Comparison of ENCODE assay signal across 8 mouse cellular contexts in the genomic region with DNA sequence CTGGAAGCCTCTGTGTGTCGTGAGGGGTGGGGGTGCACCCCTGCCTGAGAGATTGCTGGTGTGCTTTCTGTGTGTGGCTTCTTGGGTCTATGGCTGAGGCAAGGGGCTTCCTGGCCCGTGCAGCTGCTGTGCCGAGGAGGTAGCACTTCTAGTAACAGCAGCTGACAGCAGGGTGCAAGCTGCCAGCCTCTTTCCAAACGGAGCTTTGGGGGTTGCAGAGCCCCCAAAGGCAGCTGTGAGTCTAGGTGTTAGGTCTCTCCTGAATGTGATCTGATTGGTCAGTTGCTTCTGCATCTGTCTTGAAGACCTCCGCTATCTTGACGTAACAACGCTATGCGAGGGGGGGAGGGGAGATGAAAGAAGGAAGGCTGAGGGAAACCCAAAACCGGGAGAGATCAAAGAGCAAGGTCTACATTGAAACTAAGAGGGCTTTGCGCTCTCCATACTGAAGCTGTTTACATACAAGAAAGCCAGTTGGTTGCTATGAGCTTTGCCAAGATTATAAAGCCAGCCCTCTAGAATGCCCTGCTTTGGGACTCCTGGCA. TPM values are rescaled to one million over a fixed set of nuclear protein-coding genes. Genes with fewer than 3 reads are reported as not detected.
DNase-seq lines count a peak whose midpoint lies in the region; ATAC-seq and TF ChIP-seq lines count a peak whose summit lies in the region.

No protein-coding gene starts in this region.

- H3K9ac ChIP-seq in kidney, embryonic 15.5 days, result 0 out of 2 replicates have a peak overlapping the region, but pooled peaks have one; percentile 24
- H3K9ac ChIP-seq in intestine, postnatal 0 days (ENCODE audit: low read depth, low read length), result peak overlapping the region; percentile 23; the same call in 1 of the 2 replicates
- no peak overlapping the region for H3K9ac ChIP-seq in neural tube, embryonic 14.5 days (replicated peaks; ENCODE audit: low read depth, low read length)

- peak overlapping the region; percentile 70 for H3K27ac ChIP-seq in kidney, embryonic 15.5 days
- H3K27ac ChIP-seq in intestine, postnatal 0 days (ENCODE audit: low read depth, low read length), result peak overlapping the region; percentile 68
- no peak overlapping the region for H3K27ac ChIP-seq in neural tube, embryonic 14.5 days (ENCODE audit: low read depth, low read length)

- DNase-seq in kidney, adult 9 months, result no peak
- DNase-seq in embryo, embryonic 10.5 days (ENCODE audit: low spot score), result peak; percentile 73
- no peak for DNase-seq in adrenal gland, postnatal 14 days
- DNase-seq in adrenal gland, adult 18-20 months (ENCODE audit: low spot score in 2 of 2), result no peak
- DNase-seq in ovary, postnatal 14 days (ENCODE audit: low spot score), result no peak

- peak overlapping the region; percentile 44 for H3K4me2 ChIP-seq in kidney, embryonic 15.5 days
- peak overlapping the region; percentile 81 for H3K4me2 ChIP-seq in intestine, postnatal 0 days (replicated peaks; ENCODE audit: low read depth)
- H3K4me2 ChIP-seq in neural tube, embryonic 14.5 days (ENCODE audit: low read depth, low read length), result peak overlapping the region; percentile 29; the same call in 1 of the 2 replicates

- 8% methylated on average over 10 of the region's 10 CpGs for WGBS in kidney, embryonic 15.5 days
- WGBS in intestine, postnatal 0 days, result 13% methylated on average over 10 of the region's 10 CpGs
- WGBS in neural tube, embryonic 14.5 days, result 9% methylated on average over 10 of the region's 10 CpGs

- ATAC-seq in kidney, embryonic 15.5 days (replicated peaks; ENCODE audit: low FRiP score), result peak; percentile 3; the same call in 1 of the 2 replicates
- no peak for ATAC-seq in intestine, postnatal 0 days
- no peak for ATAC-seq in neural tube, embryonic 14.5 days (ENCODE audit: low read depth)

- H3K4me1 ChIP-seq in kidney, embryonic 15.5 days, result peaks cover 75% of the 10 kb centered on the region
- H3K4me1 ChIP-seq in intestine, postnatal 0 days (replicated peaks; ENCODE audit: control insufficient read depth, insufficient read depth, low read length), result peaks cover 17% of the 10 kb centered on the region
- peaks cover 6% of the 10 kb centered on the region; the same call in 1 of the 2 replicates for H3K4me1 ChIP-seq in neural tube, embryonic 14.5 days (ENCODE audit: control insufficient read depth, insufficient read depth, low read length)

- no peaks in the 10 kb centered on the region for H3K27me3 ChIP-seq in kidney, embryonic 15.5 days
- no peaks in the 10 kb centered on the region for H3K27me3 ChIP-seq in intestine, postnatal 0 days (replicated peaks; ENCODE audit: control insufficient read depth, insufficient read depth, low read length)
- H3K27me3 ChIP-seq in neural tube, embryonic 14.5 days (ENCODE audit: control insufficient read depth, insufficient read depth, low read length), result no peaks in the 10 kb centered on the region

- peak overlapping the region; percentile 10; the same call in 1 of the 2 replicates for H3K4me3 ChIP-seq in kidney, embryonic 15.5 days (replicated peaks)
- no peak overlapping the region for H3K4me3 ChIP-seq in intestine, postnatal 0 days (ENCODE audit: low read depth, low read length)
- no peak overlapping the region for H3K4me3 ChIP-seq in neural tube, embryonic 14.5 days (ENCODE audit: low read depth, low read length)

- no peaks in the 10 kb centered on the region for H3K9me3 ChIP-seq in kidney, embryonic 15.5 days (replicated peaks)
- H3K9me3 ChIP-seq in intestine, postnatal 0 days (ENCODE audit: control insufficient read depth), result no peaks in the 10 kb centered on the region
- H3K9me3 ChIP-seq in neural tube, embryonic 14.5 days (ENCODE audit: control insufficient read depth, low read length), result no peaks in the 10 kb centered on the region

- peaks cover 34% of the 10 kb centered on the region for H3K36me3 ChIP-seq in kidney, embryonic 15.5 days
- peaks cover 41% of the 10 kb centered on the region for H3K36me3 ChIP-seq in intestine, postnatal 0 days (ENCODE audit: control insufficient read depth, insufficient read depth)
- 0 out of 2 replicates have a peak, but pooled peaks cover 2% of the 10 kb centered on the region for H3K36me3 ChIP-seq in neural tube, embryonic 14.5 days (ENCODE audit: control insufficient read depth, insufficient read depth, low read length)

- TF ChIP-seq CTCF in intestine, postnatal 0 days (IDR thresholded peaks at IDR 0.05; ENCODE audit: low read depth), result no peak

RNA-seq across cellular contexts. Expression of a gene that starts 6.1 kb away (rescaled TPM):
- polyA plus RNA-seq in kidney, embryonic 15.5 days (2015; fragmentation: Nextera tagmentation; extraction: Ambion mirVana), result 73.2 and 83.3 TPM in 2 replicates
- 108 and 109 TPM in 2 replicates for polyA plus RNA-seq in intestine, postnatal 0 days (2015; fragmentation: Nextera tagmentation; extraction: Ambion mirVana)
- 6.5 and 15.0 TPM in 2 replicates for polyA plus RNA-seq in neural tube, embryonic 14.5 days (2014; fragmentation: Nextera tagmentation; extraction: Ambion mirVana)
- 210 and 220 TPM in 2 replicates for total RNA-seq in adrenal gland, postnatal 14 days (2021)
- total RNA-seq in adrenal gland, adult 18-20 months (2021), result 100 to 1,000 TPM; 185 to 291 TPM

RNA-seq across cellular contexts. Expression of a gene that starts 25.3 kb away (rescaled TPM):
- polyA plus RNA-seq in kidney, embryonic 15.5 days (2015; fragmentation: Nextera tagmentation; extraction: Ambion mirVana), result 4.7 and 4.9 TPM in 2 replicates
- polyA plus RNA-seq in intestine, postnatal 0 days (2015; fragmentation: Nextera tagmentation; extraction: Ambion mirVana), result 31.4 and 37.0 TPM in 2 replicates
- polyA plus RNA-seq in neural tube, embryonic 14.5 days (2014; fragmentation: Nextera tagmentation; extraction: Ambion mirVana), result 0.09 and 0.13 TPM in 2 replicates
- 0.38 and 0.52 TPM in 2 replicates for total RNA-seq in adrenal gland, postnatal 14 days (2021)
- under 1 TPM in 1 of 2 experiments, not detected in 1; 0.13 TPM for total RNA-seq in adrenal gland, adult 18-20 months (2021)

RNA-seq across cellular contexts. Expression of a gene that starts 34.8 kb away (rescaled TPM):
- 4.4 and 4.8 TPM in 2 replicates for polyA plus RNA-seq in kidney, embryonic 15.5 days (2015; fragmentation: Nextera tagmentation; extraction: Ambion mirVana)
- polyA plus RNA-seq in intestine, postnatal 0 days (2015; fragmentation: Nextera tagmentation; extraction: Ambion mirVana), result 16.9 and 19.0 TPM in 2 replicates
- 0.67 and 0.77 TPM in 2 replicates for polyA plus RNA-seq in neural tube, embryonic 14.5 days (2014; fragmentation: Nextera tagmentation; extraction: Ambion mirVana)
- total RNA-seq in adrenal gland, postnatal 14 days (2021), result 1.0 and 1.9 TPM in 2 replicates
- 1 to 10 TPM; 1.3 to 1.7 TPM for total RNA-seq in adrenal gland, adult 18-20 months (2021)

RNA-seq across cellular contexts. Expression of a gene that starts 41.6 kb away (rescaled TPM):
- polyA plus RNA-seq in kidney, embryonic 15.5 days (2015; fragmentation: Nextera tagmentation; extraction: Ambion mirVana), result 58.7 and 62.6 TPM in 2 replicates
- 104 and 110 TPM in 2 replicates for polyA plus RNA-seq in intestine, postnatal 0 days (2015; fragmentation: Nextera tagmentation; extraction: Ambion mirVana)
- 11.0 and 14.8 TPM in 2 replicates for polyA plus RNA-seq in neural tube, embryonic 14.5 days (2014; fragmentation: Nextera tagmentation; extraction: Ambion mirVana)
- 68.7 and 70.0 TPM in 2 replicates for total RNA-seq in adrenal gland, postnatal 14 days (2021)
- total RNA-seq in adrenal gland, adult 18-20 months (2021), result 10 to 100 TPM; 56.6 to 78.9 TPM

Comparison
In these comparisons a context has a peak if more than half of its experiments do, and no peak if none do; other contexts are left out.
1. H3K4me2 ChIP-seq: peak in every context shown above with its lines; median percentile 81 in intestine, postnatal 0 days; 44 in kidney, embryonic 15.5 days; 29 in neural tube, embryonic 14.5 days.